Mouse (Mus musculus): ENCODE results near the gene Mael. TPM values are rescaled to one million over a fixed set of nuclear protein-coding genes. Genes with fewer than 3 reads are reported as not detected.

The Mael gene
- total RNA-seq, 2 experiments from 2014 or later, result not detected

DNA sequence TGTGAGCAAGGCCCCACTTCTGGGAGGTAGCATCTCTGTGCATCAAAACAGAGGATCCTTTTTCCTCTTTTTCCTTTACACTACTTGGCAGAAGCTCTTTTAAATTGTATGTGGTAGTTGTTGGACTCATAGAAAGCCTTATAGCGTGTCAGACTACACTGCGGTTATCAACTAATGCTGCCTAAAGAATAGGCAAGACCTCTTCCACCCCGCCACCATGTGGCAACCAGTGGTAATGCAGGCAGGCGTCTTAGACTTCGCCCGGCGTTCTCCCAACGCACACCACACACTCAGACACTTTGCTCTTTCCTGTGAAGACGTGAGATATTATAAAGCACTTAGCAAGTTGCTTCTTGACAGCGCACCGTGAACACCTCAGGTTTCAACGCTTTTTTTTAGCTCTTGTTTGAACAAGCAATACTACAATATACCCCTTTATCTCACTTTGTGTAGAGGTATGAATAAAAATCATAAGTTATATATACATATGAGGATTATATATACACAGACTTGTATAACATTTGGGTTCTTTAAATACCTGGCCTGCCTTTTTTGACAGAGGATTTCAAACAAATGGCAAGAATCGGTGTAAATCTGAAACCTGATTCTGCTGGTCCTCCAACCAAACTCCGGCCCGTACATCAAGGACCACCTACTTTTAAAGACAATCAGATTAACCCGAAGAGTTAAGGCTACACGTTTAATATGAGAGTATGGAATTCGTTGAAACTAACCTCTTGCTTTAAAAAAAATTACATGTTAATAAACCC, 85.0 kb downstream of the Mael start:
- peak; percentile 95 for DNase-seq

DNA sequence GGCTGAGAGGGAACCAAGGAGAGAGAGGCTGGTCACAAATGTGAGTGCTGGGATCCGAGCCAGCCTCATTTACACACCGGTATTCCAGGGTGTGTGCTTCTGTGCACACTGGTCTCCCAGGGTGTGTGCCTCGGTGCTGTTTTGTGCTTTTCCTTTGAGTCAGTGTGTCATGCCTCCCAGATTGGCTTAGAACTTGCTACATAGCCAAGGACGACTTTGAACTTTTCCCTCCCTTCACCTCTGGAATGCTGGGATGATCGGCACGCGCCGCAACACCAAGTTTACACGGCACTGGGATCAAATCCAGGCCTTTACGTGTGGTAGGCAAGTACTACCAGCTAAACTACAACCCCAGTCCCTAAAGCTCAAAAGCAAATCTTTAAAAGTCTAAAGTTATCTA, 86.5 kb downstream of the Mael start:
- no peak for DNase-seq

DNA sequence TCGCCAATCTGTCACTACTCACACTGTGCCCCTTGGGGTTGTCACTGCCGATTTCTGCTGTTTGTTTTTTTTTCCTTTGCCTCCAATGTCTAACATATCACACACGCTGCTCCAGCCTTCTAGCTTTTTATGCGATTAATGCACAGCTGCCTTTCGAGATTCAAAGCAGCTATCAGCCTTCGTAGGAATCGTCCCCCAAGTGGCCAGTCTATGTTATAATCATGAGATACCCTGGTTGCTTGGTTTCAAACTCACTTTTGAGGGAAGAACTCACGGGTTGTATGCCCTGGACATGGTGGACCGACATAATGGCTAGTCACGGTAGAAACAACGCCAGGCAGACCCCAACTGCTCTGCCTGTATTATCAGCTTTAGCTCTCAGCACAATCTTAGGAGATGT, 87.2 kb downstream of the Mael start:
- no peak for DNase-seq

Other genes starting within 250 kb of the Mael start
- gene Pou2f1, start 236.1 kb downstream of the Mael start, total RNA-seq (2021), result 10 to 100 TPM in 1 of 2 experiments, 1 to 10 TPM in 1; 9.6 to 11.4 TPM
- gene Dusp27, start 110.8 kb downstream of the Mael start, total RNA-seq (2021), result 100 to 1,000 TPM; 120 to 123 TPM
- gene Gpa33, start 108.5 kb downstream of the Mael start, total RNA-seq (2021), result not detected
- 1 to 10 TPM; 2.6 to 3.4 TPM for gene Ildr2, start 15.4 kb upstream of the Mael start, total RNA-seq (2021)
- 10 to 100 TPM in 1 of 2 experiments, 1 to 10 TPM in 1; 9.5 to 13.6 TPM for gene Tada1, start 140.3 kb upstream of the Mael start, total RNA-seq (2021)
- 10 to 100 TPM in 1 of 2 experiments, 1 to 10 TPM in 1; 6.6 to 11.9 TPM for gene Pogk, start 171.1 kb upstream of the Mael start, total RNA-seq (2021)

Measured in gastrocnemius, postnatal 10 days (tissue).